Comparison of ENCODE assay signal across 14 mouse cellular contexts in the genomic region with DNA sequence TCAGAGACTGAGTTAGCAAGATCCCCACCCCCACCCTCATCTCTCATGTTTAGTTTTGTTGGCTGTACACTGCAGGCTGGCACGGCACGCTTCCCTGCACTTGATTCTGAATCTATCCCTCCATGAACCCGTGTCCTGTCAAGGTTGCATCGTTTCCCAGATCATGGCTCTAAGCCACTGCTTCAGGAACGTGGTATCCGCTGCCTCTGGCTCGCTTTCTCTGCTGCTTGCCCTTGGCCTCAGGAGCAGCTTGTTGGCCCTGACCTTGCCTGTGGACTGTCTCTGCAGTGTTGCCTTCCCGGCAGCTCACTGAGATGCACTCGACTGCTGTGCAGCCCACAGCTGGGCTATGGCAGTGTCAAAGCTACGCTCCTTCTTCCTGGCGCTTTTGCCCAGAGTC.
DNase-seq lines count a peak whose midpoint lies in the region; ATAC-seq and TF ChIP-seq lines count a peak whose summit lies in the region.
"Had no signal": no experiment of that assay in that cellular context is flagged by ENCODE, and none has a peak within 500 bp of the region (broad histone marks: within the 10 kb centered on the region; RNA-seq: fewer than 3 reads in every experiment).

No protein-coding gene starts in this region.

- H3K4me1 ChIP-seq in heart, postnatal 0 days (ENCODE audit: control insufficient read depth, insufficient read depth): peaks cover 35% of the 10 kb centered on the region
- peaks cover 9% of the 10 kb centered on the region; the same call in 1 of the 2 replicates for H3K4me1 ChIP-seq in forebrain, embryonic 15.5 days

- TF ChIP-seq CTCF in heart, postnatal 0 days (IDR thresholded peaks at IDR 0.05; ENCODE audit: low read depth): no peak

- 36% methylated on average over 11 of the region's 11 CpGs for WGBS in heart, postnatal 0 days
- 78% methylated on average over 11 of the region's 11 CpGs for WGBS in forebrain, embryonic 15.5 days

- no peaks in the 10 kb centered on the region for H3K9me3 ChIP-seq in heart, postnatal 0 days (replicated peaks; ENCODE audit: control insufficient read depth, low read length)
- no peaks in the 10 kb centered on the region for H3K9me3 ChIP-seq in forebrain, embryonic 15.5 days
- H3K9me3 ChIP-seq: forebrain, embryonic 10.5 days; hindbrain, embryonic 15.5 days; liver, embryonic 13.5 days had no signal

- no peak overlapping the region for H3K4me3 ChIP-seq in heart, postnatal 0 days (ENCODE audit: low read depth, low read length)
- no peak overlapping the region for H3K4me3 ChIP-seq in forebrain, embryonic 15.5 days
- H3K4me3 ChIP-seq: forebrain, embryonic 10.5 days; hindbrain, embryonic 15.5 days; liver, embryonic 13.5 days had no signal

- no peak overlapping the region for H3K9ac ChIP-seq in heart, postnatal 0 days (replicated peaks; ENCODE audit: low read depth, low read length)
- no peak overlapping the region for H3K9ac ChIP-seq in forebrain, embryonic 15.5 days (replicated peaks)
- H3K9ac ChIP-seq: hindbrain, embryonic 15.5 days; liver, embryonic 13.5 days had no signal

- DNase-seq in left cerebral cortex, postnatal 4 days: peak; percentile 33
- no peak for DNase-seq in left cerebral cortex, postnatal 25 days (ENCODE audit: low spot score in 2 of 2)
- peak; percentile 45 for DNase-seq in gastrocnemius, postnatal 14 days
- DNase-seq in heart, postnatal 0 days (ENCODE audit: low spot score): peak; percentile 76
- peak; percentile 58 to 70 for DNase-seq in kidney, postnatal 36 days
- no peak for DNase-seq in B cell, adult 2 months
- DNase-seq in thymus, postnatal 25 days: no peak
- DNase-seq: layer of hippocampus, postnatal 36 days; liver, embryonic 13.5 days had no signal

- intact Hi-C loops in left cerebral cortex, postnatal 4 days (cut with DNase I): no loop called here
- intact Hi-C loops in left cerebral cortex, postnatal 25 days (cut with DNase I): no loop called here
- intact Hi-C loops in gastrocnemius, postnatal 14 days (cut with DNase I; ENCODE audit: low total_unique reads): no loop called here

- H3K27me3 ChIP-seq in heart, postnatal 0 days (ENCODE audit: control insufficient read depth, insufficient read depth, low read length): no peaks in the 10 kb centered on the region
- H3K27me3 ChIP-seq in forebrain, embryonic 15.5 days: no peaks in the 10 kb centered on the region
- H3K27me3 ChIP-seq: CH12.LX; hindbrain, embryonic 15.5 days; liver, embryonic 13.5 days had no signal

- peak; percentile 82 for ATAC-seq in heart, postnatal 0 days (ENCODE audit: insufficient read depth, low read depth)
- no peak for ATAC-seq in forebrain, embryonic 15.5 days (replicated peaks)

- peak overlapping the region; percentile 79 for H3K27ac ChIP-seq in heart, postnatal 0 days (ENCODE audit: low read depth)
- no peak overlapping the region for H3K27ac ChIP-seq in forebrain, embryonic 15.5 days (replicated peaks)
- H3K27ac ChIP-seq: forebrain, embryonic 10.5 days; hindbrain, embryonic 15.5 days; liver, embryonic 13.5 days; macrophage had no signal

- no peak for TF ChIP-seq EP300 in heart, postnatal 0 days (IDR thresholded peaks at IDR 0.05; ENCODE audit: low read depth)

- no peak overlapping the region for H3K4me2 ChIP-seq in heart, postnatal 0 days (ENCODE audit: low read depth, low read length)
- no peak overlapping the region for H3K4me2 ChIP-seq in forebrain, embryonic 15.5 days (replicated peaks)
- H3K4me2 ChIP-seq: hindbrain, embryonic 15.5 days; liver, embryonic 13.5 days had no signal

- H3K36me3 ChIP-seq in heart, postnatal 0 days (replicated peaks; ENCODE audit: control insufficient read depth, insufficient read depth, low read length): peaks cover 9% of the 10 kb centered on the region; the same call in 1 of the 2 replicates
- no peaks in the 10 kb centered on the region for H3K36me3 ChIP-seq in forebrain, embryonic 15.5 days
- H3K36me3 ChIP-seq: hindbrain, embryonic 15.5 days; liver, embryonic 13.5 days had no signal

Comparison
In these comparisons a context has a peak if more than half of its experiments do, and no peak if none do; other contexts are left out.
1. DNase-seq: peak in left cerebral cortex, postnatal 4 days (single experiment), gastrocnemius, postnatal 14 days (single experiment), heart, postnatal 0 days (single experiment) and kidney, postnatal 36 days (2 of 2); none in left cerebral cortex, postnatal 25 days (0 of 2), B cell, adult 2 months (0 of 2) and thymus, postnatal 25 days (single experiment).